Mouse (Mus musculus): ENCODE results near the gene Lhfpl3.

DNA sequence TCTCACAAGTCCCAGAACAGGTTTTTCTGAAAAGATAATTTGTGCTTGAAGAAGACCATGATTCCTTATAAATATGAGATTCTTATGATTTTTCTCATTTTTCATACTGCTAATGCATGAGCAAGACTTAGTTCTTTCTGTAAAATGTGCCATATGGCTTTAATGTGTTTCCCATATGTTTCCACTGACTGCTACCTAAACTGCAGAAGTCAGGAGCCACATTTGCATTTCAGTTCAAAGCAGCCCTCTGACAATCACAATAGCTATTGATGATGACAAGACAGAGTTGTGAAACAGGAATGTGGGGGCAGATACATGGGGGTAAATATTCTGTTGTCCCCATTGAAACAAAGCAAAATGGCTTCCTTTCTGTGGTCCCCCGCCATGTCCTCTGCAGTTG lies 126.6 kb downstream of the Lhfpl3 start:
- TF ChIP-seq CTCF (IDR thresholded peaks at IDR 0.05; ENCODE audit: borderline replicate concordance, extremely low read depth, insufficient read depth, insufficient read length) (no peak), POLR2A (IDR thresholded peaks at IDR 0.05; ENCODE audit: borderline replicate concordance, extremely low read depth, insufficient read depth, insufficient read length, poor library complexity, severe bottlenecking) (no peak)

All from brain, embryonic 14.5 days (tissue).